Mouse (Mus musculus) C2C12 (cell line): ENCODE results near the gene Ifi203. TPM values are rescaled to one million over a fixed set of nuclear protein-coding genes. Genes with fewer than 3 reads are reported as not detected.
A peak's percentile ranks its signal among the peaks of the same experiment; 100 is the strongest.
"Not testable (repeated sequence)": the region's sequence is repeated elsewhere in the genome, so short reads cannot be mapped to it uniquely, and the experiment has no call there.

Experiments used
- H3K27me3 ChIP-seq: one replicate; pipeline ENCODE4 v1.6.1; 2011; ENCODE audit not compliant: control insufficient read depth, insufficient read depth, insufficient read length
- H3K36me3 ChIP-seq: one replicate; pipeline ENCODE4 v1.6.1; 2011; ENCODE audit not compliant: control insufficient read depth, insufficient read depth
- H3K4me3 ChIP-seq: one replicate; pipeline ENCODE4 v1.5.1; 2011; ENCODE audit warnings: mild to moderate bottlenecking, control low read depth; ENCODE audit not compliant: poor library complexity, insufficient read depth, severe bottlenecking
- H3K79me2 ChIP-seq: one replicate; pipeline ENCODE4 v1.6.1; 2011; ENCODE audit not compliant: control insufficient read depth, insufficient read depth
- H3K79me3 ChIP-seq: one replicate; pipeline ENCODE4 v1.6.1; 2011; ENCODE audit warnings: low read depth, control low read depth
- H3ac ChIP-seq: one replicate; pipeline ENCODE3; 2011; ENCODE audit warnings: low read depth; ENCODE audit not compliant: control insufficient read depth, insufficient read length
- CEBPB ChIP-seq: IDR thresholded peaks from one replicate; pipeline ENCODE4 v1.6.1; 2011; ENCODE audit warnings: low read depth, mild to moderate bottlenecking, control low read depth, moderate library complexity
- CTCF ChIP-seq: IDR thresholded peaks from one replicate; pipeline ENCODE4 v1.5.1; 2011; ENCODE audit not compliant: control insufficient read depth, insufficient read depth, insufficient read length
- FOSL1 ChIP-seq: IDR thresholded peaks from one replicate; pipeline ENCODE4 v1.8.0; 2011; ENCODE audit warnings: mild to moderate bottlenecking, low read length; ENCODE audit not compliant: poor library complexity, insufficient read depth, severe bottlenecking
- MAX ChIP-seq: IDR thresholded peaks from one replicate; pipeline ENCODE4 v1.6.1; 2011; ENCODE audit warnings: mild to moderate bottlenecking, control low read depth
- MYOD1 ChIP-seq: IDR thresholded peaks from one replicate; pipeline ENCODE4 v1.6.1; 2011; ENCODE audit warnings: low read depth; ENCODE audit not compliant: control insufficient read depth, insufficient read length
- MYOG ChIP-seq: IDR thresholded peaks from one replicate; pipeline ENCODE4 v1.6.1; 2011; ENCODE audit not compliant: control insufficient read depth, insufficient read length; ENCODE audit errors: extremely low read depth
- USF1 ChIP-seq: IDR thresholded peaks from one replicate; pipeline ENCODE4 v1.6.1; 2011; ENCODE audit warnings: low read depth, mild to moderate bottlenecking, control low read depth, moderate library complexity
- polyA plus RNA-seq: library from polyadenylated mRNA; unstranded; fragments of >200 nt; fragmentation: generic; extraction: Trizol; gene quantifications from one replicate; pipeline ENCODE4 v1.2.1, GENCODE M21; 2012; ENCODE audit warnings: missing spikeins

The Ifi203 gene
- polyA plus RNA-seq, 1 experiment, result 1.5 TPM

DNA sequence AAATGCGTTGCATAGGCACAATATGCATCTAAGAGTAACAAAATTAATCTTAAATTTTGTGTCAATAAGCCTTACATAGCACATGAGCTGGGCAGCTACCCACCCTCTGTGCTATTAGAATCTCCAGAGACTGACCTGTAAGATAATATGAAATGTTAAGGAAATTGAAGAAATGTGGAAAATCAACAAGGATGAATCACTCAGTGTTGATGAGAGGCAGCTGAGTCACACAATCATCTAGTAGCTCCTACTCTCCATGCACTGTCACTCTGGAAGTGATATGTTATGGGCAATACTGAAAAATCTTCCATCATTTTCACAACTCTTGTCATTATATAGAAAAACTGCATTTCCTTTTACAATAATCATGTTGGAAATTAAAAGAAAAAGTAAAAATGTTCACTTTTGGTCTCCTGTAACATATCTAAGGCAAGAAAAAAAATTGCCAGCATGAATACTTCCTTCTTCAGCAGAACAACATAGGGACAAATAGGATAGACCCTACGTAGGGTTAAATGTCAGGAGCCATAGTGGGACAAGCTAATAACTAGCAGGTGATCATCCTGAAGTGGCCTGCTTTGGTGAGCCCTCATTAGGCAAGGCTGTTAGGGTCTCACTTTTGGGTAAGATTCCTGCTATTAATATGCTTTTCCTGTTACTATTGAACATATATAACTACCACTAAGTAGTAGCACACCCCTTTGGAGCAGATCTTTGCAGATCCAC is 12.8 kb upstream of the Ifi203 start:
- H3ac ChIP-seq, result no peak overlapping the region
- no peaks in the 10 kb centered on the region for H3K79me3 ChIP-seq
- no peaks in the 10 kb centered on the region for H3K79me2 ChIP-seq
- TF ChIP-seq USF1 (no peak), FOSL1 (peak; percentile 92), CEBPB (peak; percentile 73), MAX (no peak)
- H3K27me3 ChIP-seq, result no peaks in the 10 kb centered on the region
- H3K36me3 ChIP-seq, result no peaks in the 10 kb centered on the region
- H3K4me3 ChIP-seq, result no peak overlapping the region

DNA sequence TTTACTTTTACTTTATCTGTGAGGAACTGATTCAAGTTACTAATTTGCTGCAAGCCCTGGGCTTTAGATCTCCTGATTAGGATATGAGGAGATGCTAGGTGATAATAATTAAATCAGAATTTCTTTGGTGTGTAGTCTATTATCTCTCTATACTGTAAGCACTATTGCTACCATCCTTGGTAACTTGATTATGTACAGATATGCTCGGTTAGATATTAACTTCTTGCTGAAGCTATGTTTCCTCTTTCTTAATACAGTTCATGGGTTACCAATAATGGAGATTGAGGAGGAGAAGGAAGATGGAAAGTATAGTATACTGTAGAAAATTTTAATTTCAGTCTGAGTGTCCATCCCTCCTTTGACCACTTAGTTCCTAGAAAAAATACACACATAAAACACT is 11.1 kb upstream of the Ifi203 start:
- no peak for TF ChIP-seq MYOD1
- TF ChIP-seq MYOG, result no peak
- TF ChIP-seq MAX, result no peak
- no peak for TF ChIP-seq FOSL1
- Histone ChIP-seq H3K79me3 (no peaks in the 10 kb centered on the region), H3K79me2 (no peaks in the 10 kb centered on the region), H3K4me3 (no peak overlapping the region), H3K36me3 (no peaks in the 10 kb centered on the region), H3ac (no peak overlapping the region), H3K27me3 (no peaks in the 10 kb centered on the region)

GRCm38 (mm10) chr1:173949044-173949443 is 6.6 kb upstream of the Ifi203 start:
- not testable (repeated sequence) for H3K36me3 ChIP-seq, H3K79me2 ChIP-seq, H3K4me3 ChIP-seq, H3K79me3 ChIP-seq, H3K27me3 ChIP-seq, H3ac ChIP-seq

DNA sequence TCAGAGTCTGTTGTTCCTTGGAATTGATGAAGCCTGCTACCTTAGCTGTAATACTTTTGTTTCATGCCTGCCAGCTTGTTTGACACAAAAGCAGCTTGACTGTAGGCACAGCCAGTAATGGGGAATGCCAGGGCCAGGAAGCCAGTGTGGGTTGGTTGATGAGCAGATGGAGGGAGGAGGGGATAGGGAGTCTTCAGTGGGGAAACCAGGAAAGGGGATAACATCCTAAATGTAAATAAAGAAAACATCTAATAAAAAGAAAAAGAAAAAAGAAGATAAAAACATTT is 251 bp upstream of the Ifi203 start:
- H3ac ChIP-seq, H3K36me3 ChIP-seq, H3K79me3 ChIP-seq, H3K27me3 ChIP-seq, H3K4me3 ChIP-seq, H3K79me2 ChIP-seq: not testable (repeated sequence)

DNA sequence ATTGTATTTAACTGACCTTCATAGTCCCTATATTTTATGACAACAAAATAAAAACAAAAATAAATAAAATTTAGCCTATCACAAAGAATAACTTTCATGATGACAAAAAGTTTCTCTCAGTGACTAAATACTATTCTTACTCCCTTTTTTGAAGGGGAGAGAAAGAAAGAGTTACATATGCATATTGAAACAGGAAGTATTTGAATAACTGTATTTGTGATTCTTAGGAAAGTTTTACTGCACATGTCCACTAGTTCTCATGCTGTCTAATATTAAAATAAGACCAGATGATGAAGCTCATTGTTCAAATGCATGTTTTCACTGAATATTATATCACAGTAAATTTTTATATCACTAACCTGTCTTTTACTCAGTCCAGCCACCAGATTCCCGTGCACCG is 950 bp downstream of the Ifi203 start:
- not testable (repeated sequence) for H3K79me2 ChIP-seq, H3K4me3 ChIP-seq, H3K36me3 ChIP-seq, H3ac ChIP-seq, H3K79me3 ChIP-seq, H3K27me3 ChIP-seq

DNA sequence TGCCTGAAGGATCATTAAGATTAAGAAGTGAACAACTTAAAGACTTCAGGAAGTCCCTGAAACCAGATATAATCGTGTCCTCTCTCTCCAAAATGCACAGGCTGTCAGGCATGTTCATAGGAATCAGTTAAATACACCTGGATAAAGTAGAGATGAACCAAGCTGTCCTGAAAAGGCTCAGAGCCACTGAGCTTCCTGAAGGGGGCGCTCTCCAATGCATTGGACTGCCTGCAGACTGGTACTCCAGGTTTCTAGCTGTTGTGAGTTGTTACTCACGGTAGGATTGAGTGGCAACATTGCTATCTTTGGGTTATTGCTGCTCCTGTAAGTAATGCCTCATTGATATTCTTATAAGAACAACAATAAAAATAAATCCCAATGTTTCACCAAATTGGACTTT is 23.2 kb downstream of the Ifi203 start:
- H3K36me3 ChIP-seq, H3ac ChIP-seq, H3K79me3 ChIP-seq, H3K79me2 ChIP-seq, H3K27me3 ChIP-seq, H3K4me3 ChIP-seq: not testable (repeated sequence)

GRCm38 (mm10) chr1:173914559-173914958 is 27.9 kb downstream of the Ifi203 start:
- Histone ChIP-seq H3K79me3 (peaks cover 3% of the 10 kb centered on the region), H3K79me2 (peaks cover 25% of the 10 kb centered on the region), H3ac (no peak overlapping the region), H3K36me3 (no peaks in the 10 kb centered on the region), H3K4me3 (no peak overlapping the region), H3K27me3 (no peaks in the 10 kb centered on the region)
- TF ChIP-seq CEBPB (no peak), MYOD1 (no peak), USF1 (no peak), MYOG (no peak), CTCF (no peak), MAX (no peak), FOSL1 (no peak)
